Mouse (Mus musculus): ENCODE measurements around the gene Frmd4b. TPM values are rescaled to one million over a fixed set of nuclear protein-coding genes. Genes with fewer than 3 reads are reported as not detected.
"Not testable (repeated sequence)": the region's sequence is repeated elsewhere in the genome, so short reads cannot be mapped to it uniquely, and the experiment has no call there.

Frmd4b gene
- total RNA-seq, 1 experiment from 2014 or later: 8.4 TPM

DNA sequence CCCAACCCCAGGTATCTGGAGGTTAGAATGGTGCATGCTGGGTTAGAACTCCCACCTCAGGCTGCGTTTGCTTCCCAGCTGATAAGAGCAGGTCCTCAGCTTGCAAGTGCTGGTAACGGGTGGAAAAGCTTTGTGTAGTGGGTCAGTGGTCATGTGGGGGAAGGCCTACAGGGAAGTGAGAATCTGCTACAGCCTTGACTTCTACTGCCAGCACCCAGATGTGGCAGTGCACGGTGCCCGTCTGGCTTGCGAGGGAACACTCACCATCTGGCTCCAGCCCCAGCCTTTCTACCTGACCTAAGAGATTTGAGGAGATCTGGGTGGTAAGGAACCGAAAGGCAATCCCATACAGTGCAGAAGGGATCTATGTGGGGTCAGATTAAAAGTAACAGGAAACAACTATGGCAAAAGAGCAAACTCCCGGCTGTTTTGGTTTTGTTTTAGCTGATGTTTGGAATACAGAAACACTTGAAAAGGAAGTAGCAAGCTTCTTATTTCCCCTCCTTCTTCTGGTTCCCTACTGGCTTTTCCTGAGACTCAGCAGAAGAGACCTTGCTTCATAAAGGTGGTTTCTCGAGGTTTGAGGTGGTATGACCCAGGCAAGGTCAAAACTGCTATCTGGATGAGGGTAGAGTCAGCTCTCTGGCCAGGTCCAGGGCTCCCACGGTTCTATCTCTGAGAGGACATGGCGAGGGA lies 185.9 kb downstream of the Frmd4b start:
- ATAC-seq (replicated peaks; ENCODE audit: low read depth, poor library complexity, severe bottlenecking): peak; percentile 75

GRCm38 (mm10) chr6:97430519-97430918 lies 186.8 kb downstream of the Frmd4b start:
- ATAC-seq (replicated peaks; ENCODE audit: low read depth, poor library complexity, severe bottlenecking): peak; percentile 26; the same call in 1 of the 2 replicates

GRCm38 (mm10) chr6:97429688-97430343 lies 187.5 kb downstream of the Frmd4b start:
- peak; percentile 71 for ATAC-seq (replicated peaks; ENCODE audit: low read depth, poor library complexity, severe bottlenecking)

GRCm38 (mm10) chr6:97419771-97420446 lies 197.4 kb downstream of the Frmd4b start:
- peak; percentile 92 for ATAC-seq (replicated peaks; ENCODE audit: low read depth, poor library complexity, severe bottlenecking)

DNA sequence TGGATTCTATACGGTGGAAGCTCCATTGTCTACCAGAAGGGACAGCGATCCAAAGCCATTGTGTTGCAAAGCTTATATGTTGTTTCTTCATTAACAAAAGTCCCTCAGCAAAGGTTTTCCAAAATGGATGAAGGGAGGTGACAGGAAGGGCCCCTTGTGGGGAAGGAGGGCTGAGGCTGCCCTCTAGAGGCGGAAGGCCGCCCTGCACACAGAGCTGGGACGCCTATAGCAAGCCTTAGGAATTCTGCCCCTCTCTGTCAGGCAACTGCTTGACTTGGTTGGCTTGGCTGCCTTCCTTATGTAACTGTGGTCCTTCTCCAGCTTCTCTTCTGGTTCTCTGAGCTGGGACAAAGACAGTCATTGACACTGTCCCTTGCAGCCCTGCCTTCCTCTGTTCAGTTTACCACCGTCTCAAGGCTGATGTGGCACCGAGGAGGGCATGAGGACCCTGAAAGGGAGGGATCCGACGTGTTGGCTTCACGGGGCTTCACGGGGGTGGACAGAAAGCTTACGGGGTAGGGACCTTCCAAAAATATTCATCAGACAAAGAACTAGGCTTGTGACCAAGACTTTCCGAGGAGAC lies 200.3 kb downstream of the Frmd4b start:
- peak; percentile 87 for ATAC-seq (replicated peaks; ENCODE audit: low read depth, poor library complexity, severe bottlenecking)

GRCm38 (mm10) chr6:97415578-97415977 lies 201.8 kb downstream of the Frmd4b start:
- not testable (repeated sequence) for ATAC-seq (replicated peaks; ENCODE audit: low read depth, poor library complexity, severe bottlenecking)

DNA sequence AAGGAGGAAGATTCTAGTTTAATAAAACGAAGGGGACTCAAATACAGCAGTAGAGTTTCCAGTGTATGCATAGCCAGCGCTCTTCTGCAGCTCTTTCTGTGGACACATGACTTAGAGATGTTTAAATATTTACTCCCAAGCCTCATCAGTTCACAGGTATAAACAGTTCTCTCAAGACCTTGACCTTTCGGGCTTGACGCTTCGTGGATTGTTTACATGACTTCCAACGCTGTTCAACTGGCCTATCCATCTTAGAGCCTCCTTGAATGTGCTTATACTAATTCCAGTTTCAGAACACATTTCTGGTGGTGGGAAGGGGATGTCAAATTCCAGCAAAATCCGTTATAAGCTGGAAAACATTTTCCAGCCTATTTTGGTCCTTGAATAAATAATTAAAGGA lies 203.9 kb downstream of the Frmd4b start:
- ATAC-seq (replicated peaks; ENCODE audit: low read depth, poor library complexity, severe bottlenecking): no peak

DNA sequence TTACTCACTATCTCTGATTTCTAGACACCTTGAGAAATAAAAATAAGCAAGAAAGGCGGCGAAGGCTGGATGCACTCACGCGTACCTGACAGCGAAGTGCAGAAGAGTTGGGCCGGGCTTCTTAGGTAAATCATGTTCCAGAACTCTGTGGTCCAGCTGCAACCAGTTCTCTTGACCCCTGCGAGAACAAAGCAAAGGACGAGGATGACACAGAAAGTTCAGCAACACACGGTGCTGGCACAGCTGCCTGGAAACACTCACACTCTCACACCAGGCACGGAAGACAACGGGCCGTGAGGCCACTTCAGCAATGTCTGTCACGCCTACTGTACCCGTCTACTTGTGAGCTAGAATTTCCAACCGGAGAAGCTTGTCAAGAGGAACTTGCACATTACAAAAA lies 204.9 kb downstream of the Frmd4b start:
- ATAC-seq (replicated peaks; ENCODE audit: low read depth, poor library complexity, severe bottlenecking): no peak

- ATAC-seq (replicated peaks; ENCODE audit: low read depth, poor library complexity, severe bottlenecking): no peak
Measured at GRCm38 (mm10) chr6:97411327-97411726, 206.0 kb downstream of the Frmd4b start.

- ATAC-seq (replicated peaks; ENCODE audit: low read depth, poor library complexity, severe bottlenecking): no peak
Measured at GRCm38 (mm10) chr6:97409467-97410239, 207.7 kb downstream of the Frmd4b start.

GRCm38 (mm10) chr6:97407914-97408313 lies 209.4 kb downstream of the Frmd4b start:
- ATAC-seq (replicated peaks; ENCODE audit: low read depth, poor library complexity, severe bottlenecking): no peak

GRCm38 (mm10) chr6:97407425-97407824 lies 209.9 kb downstream of the Frmd4b start:
- peak; percentile 66 for ATAC-seq (replicated peaks; ENCODE audit: low read depth, poor library complexity, severe bottlenecking)

DNA sequence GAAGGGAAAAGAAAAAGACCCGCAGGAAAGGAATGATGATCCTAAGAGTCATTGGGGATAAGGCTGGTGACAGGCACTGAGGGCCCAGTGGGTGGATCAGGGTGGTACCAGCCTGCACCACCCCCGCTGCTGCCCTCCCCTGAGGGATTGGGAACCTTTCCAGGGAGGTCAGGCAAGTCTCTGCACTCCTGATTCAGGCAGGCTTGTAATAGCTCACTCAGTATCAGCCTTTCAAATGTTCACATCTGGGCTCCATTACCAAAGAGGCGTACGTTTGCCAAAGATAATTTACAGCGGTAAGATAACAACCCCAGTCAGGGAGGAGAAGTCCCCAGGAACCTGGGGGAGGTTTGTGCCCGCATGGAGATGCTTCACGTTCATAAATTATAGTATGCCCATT lies 212.0 kb downstream of the Frmd4b start:
- ATAC-seq (replicated peaks; ENCODE audit: low read depth, poor library complexity, severe bottlenecking): peak; percentile 66

- ATAC-seq (replicated peaks; ENCODE audit: low read depth, poor library complexity, severe bottlenecking): no peak
Measured at GRCm38 (mm10) chr6:97402822-97403472, 214.4 kb downstream of the Frmd4b start.

DNA sequence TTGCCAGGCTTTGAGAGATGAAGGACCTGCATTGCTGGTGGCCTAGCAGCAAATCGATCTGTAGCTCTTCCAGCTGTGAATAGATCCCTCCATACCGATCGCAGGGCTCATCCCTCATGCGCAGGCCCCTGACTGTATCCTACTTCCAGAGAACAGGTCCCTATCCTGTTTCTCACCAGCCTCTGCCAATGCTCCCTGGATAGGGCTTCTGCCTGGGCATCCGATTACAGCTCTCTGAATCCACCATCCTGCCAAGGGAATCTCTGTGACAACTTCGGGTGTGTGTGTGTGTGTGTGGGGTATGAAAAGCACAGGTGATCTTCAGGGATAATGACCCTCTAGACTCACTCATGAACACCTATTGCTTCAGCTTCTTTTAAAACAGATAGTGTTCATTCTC lies 216.9 kb downstream of the Frmd4b start:
- no peak for ATAC-seq (replicated peaks; ENCODE audit: low read depth, poor library complexity, severe bottlenecking)

DNA sequence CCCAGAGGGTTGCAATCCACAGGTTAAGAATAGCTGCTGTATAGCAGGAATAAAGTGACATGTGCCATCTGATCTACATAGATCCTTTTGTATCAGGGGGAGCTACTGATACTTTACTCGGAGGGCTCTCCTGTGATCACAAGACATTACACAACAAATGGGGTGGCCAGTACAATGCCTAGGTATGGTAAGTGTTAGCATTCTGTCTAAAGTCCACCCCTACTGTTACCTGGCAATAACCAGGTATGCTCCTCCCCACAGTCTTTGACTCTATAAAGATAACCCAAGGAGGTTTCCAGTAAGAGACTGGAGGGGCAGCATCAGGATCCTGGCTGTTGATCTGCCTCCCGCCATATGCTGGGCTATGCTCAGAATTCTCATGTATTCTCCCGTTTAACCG lies 219.4 kb downstream of the Frmd4b start:
- ATAC-seq (replicated peaks; ENCODE audit: low read depth, poor library complexity, severe bottlenecking): no peak

DNA sequence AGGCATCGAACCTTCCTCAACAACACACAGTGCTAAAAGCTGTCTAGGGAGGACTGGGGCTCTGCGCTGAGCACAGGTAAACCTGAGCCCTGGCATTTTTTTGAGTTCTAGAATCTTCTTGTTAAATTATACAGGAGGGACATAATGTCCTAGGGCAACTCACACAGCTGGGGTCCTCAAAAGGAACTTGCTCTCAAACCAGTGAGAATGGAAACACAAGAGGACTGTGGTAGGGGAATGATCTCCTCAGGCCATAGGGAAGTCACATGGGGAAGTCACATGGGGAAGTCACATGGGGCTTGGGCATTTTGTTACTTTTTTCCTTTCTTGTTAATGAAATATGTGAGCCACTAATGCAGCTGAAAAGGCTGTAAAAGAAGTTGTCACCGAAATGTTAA lies 220.4 kb downstream of the Frmd4b start:
- ATAC-seq (replicated peaks; ENCODE audit: low read depth, poor library complexity, severe bottlenecking): no peak

- no peak for ATAC-seq (replicated peaks; ENCODE audit: low read depth, poor library complexity, severe bottlenecking)
Measured at GRCm38 (mm10) chr6:97396351-97396956, 220.9 kb downstream of the Frmd4b start.
